Mouse (Mus musculus): ENCODE data around the gene Fam189a1. TPM values are rescaled to one million over a fixed set of nuclear protein-coding genes. Genes with fewer than 3 reads are reported as not detected.
A peak's percentile ranks its signal among the peaks of the same experiment; 100 is the strongest.

Fam189a1 gene
- polyA plus RNA-seq (2016; fragmentation: Nextera tagmentation; extraction: Ambion mirVana) = 1.3 and 2.7 TPM in 2 replicates

GRCm38 (mm10) chr7:65156514-65156911 is at the start of gene Fam189a1:
TSS of gene Fam189a1 (minus strand) at chr7:65156570.
- H3K36me3 ChIP-seq = no peaks in the 10 kb centered on the region
- peaks cover 58% of the 10 kb centered on the region for H3K27me3 ChIP-seq (ENCODE audit: low read depth, poor library complexity, severe bottlenecking)
- peak; percentile 73 for DNase-seq (ENCODE audit: low spot score)
- peaks cover 32% of the 10 kb centered on the region for H3K4me1 ChIP-seq
- peak within 1 kb of the TSS; percentile 76 for H3K4me3 ChIP-seq
- 5% methylated on average over 50 of the region's 50 CpGs for WGBS
- H3K27ac ChIP-seq (replicated peaks) = peak within 1 kb of the TSS; percentile 82
- no peaks in the 10 kb centered on the region for H3K9me3 ChIP-seq (replicated peaks)

DNA sequence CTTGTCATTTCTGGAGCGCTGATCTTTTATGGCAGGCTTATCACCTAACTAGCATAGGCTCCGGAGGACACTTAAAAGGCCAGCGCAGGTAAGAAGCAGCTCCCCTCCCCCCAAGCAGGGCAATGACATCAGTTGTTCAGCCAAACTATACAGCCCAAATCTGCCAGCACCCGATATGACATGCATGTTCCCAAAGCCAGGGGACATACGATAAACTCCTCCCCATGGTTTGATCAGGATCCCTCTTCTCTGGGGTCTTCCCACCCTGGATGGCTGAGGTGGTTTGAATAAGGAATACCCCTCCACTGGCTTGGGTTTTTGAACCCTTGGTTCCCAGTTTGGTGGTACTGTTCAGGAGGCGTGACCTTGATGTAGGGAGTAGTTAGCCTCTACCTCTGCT is 49.7 kb upstream of the Fam189a1 start:
- 90% methylated on average over 6 of the region's 6 CpGs for WGBS
- no peak overlapping the region for H3K4me3 ChIP-seq

GRCm38 (mm10) chr7:65202719-65203118 is 46.3 kb upstream of the Fam189a1 start:
- Histone ChIP-seq H3K27me3 (ENCODE audit: low read depth, poor library complexity, severe bottlenecking) (no peaks in the 10 kb centered on the region), H3K4me3 (no peak overlapping the region), H3K9me3 (replicated peaks) (peaks cover 16% of the 10 kb centered on the region; the same call in 1 of the 2 replicates), H3K4me1 (no peaks in the 10 kb centered on the region), H3K36me3 (no peaks in the 10 kb centered on the region), H3K27ac (replicated peaks) (peak overlapping the region; percentile 55)
- DNase-seq (ENCODE audit: low spot score) = no peak
- 82% methylated on average over 10 of the region's 10 CpGs for WGBS

More for the DNA sequence above, 49.7 kb upstream of the Fam189a1 start:
- H3K36me3 ChIP-seq = no peaks in the 10 kb centered on the region
- no peaks in the 10 kb centered on the region for H3K27me3 ChIP-seq (ENCODE audit: low read depth, poor library complexity, severe bottlenecking)
- no peaks in the 10 kb centered on the region for H3K4me1 ChIP-seq
- no peak overlapping the region for H3K27ac ChIP-seq (replicated peaks)
- peaks cover 9% of the 10 kb centered on the region; the same call in 1 of the 2 replicates for H3K9me3 ChIP-seq (replicated peaks)
- no peak for DNase-seq (ENCODE audit: low spot score)

- Histone ChIP-seq H3K27me3 (ENCODE audit: low read depth, poor library complexity, severe bottlenecking) (no peaks in the 10 kb centered on the region), H3K36me3 (no peaks in the 10 kb centered on the region), H3K27ac (replicated peaks) (no peak overlapping the region), H3K9me3 (replicated peaks) (no peaks in the 10 kb centered on the region), H3K4me1 (no peaks in the 10 kb centered on the region; the same call in 1 of the 2 replicates), H3K4me3 (no peak overlapping the region)
- 67% methylated on average over 5 of the region's 5 CpGs for WGBS
- peak; percentile 22 for DNase-seq (ENCODE audit: low spot score)
Observed at GRCm38 (mm10) chr7:65180694-65181093, 24.3 kb upstream of the Fam189a1 start.

DNA sequence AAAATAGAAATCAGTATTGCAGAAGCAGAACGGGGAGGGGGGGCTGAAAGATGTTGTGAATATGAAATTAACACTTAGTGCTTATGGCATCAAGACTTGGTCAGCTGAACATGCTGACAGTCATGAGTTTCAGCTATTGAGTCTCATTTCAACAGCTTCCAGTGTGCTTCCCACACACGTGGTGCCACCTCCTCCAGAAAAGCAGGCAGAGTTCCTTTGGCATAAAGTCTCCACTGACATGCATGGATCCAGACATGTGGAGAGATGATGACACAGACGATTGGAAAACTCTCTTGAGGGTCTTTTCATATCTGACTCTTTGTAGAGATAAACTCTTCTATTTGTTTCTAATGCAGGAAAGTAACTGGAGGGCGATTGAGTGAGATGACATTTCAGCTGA is 14.4 kb upstream of the Fam189a1 start:
- no peaks in the 10 kb centered on the region for H3K27me3 ChIP-seq (ENCODE audit: low read depth, poor library complexity, severe bottlenecking)
- H3K4me1 ChIP-seq = no peaks in the 10 kb centered on the region
- DNase-seq (ENCODE audit: low spot score) = no peak
- no peaks in the 10 kb centered on the region for H3K9me3 ChIP-seq (replicated peaks)
- no peak overlapping the region for H3K4me3 ChIP-seq
- no peaks in the 10 kb centered on the region for H3K36me3 ChIP-seq
- 82% methylated on average over 4 of the region's 4 CpGs for WGBS
- no peak overlapping the region for H3K27ac ChIP-seq (replicated peaks)

DNA sequence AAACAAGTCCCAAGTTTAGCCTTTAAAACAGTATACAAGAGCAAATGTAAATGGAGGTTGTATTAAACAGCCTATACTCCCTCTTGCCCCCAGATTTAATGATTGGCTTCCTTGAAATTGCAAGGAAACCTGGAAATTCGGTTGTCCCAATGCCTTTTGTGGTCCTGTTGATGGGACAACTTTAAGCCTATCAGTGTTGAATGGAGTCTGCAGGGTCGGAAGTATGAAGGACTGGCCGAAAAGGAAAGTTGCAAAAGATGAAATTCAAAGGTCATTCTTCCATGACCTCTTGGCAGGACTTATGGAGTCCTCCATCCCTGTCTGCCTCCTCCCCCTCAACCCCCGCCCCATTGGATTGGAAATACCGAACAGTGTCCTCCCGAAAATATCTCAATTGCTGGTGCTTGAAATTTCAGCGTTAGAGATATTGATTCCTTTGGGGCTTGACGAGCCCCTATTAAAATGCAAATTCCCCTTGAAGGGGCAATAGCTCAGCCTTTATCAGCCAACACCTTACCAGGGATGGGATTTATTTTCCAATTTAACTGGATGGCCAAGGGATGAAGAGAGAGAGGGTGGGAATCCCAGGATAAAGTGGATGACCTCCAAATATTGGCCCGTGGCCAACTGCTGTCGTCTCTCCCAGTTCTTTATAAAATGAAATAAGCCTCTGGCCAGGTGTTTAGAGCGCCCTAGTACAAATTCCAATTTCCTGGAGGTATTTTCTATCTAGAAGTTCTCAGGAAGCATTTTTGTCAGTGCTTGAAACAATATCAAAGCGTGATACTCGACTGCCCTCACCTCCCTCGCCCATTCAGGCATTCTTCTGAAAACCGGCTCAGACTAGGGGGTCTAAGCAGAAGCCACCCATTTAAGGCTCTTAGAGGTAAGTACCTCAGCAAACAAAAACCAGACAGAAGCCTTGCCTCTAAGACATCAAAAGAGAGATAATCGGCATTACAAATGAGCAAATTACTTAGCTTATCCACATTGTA is 958 bp upstream of the Fam189a1 start:
- Histone ChIP-seq H3K4me1 (peaks cover 32% of the 10 kb centered on the region), H3K36me3 (no peaks in the 10 kb centered on the region), H3K4me3 (peak overlapping the region; percentile 76), H3K9me3 (replicated peaks) (no peaks in the 10 kb centered on the region), H3K27ac (replicated peaks) (peak overlapping the region; percentile 82; the same call in 1 of the 2 replicates), H3K27me3 (ENCODE audit: low read depth, poor library complexity, severe bottlenecking) (peaks cover 58% of the 10 kb centered on the region)
- whole genome bisulfite sequencing = 9% methylated on average over 16 of the region's 16 CpGs
- DNase-seq (ENCODE audit: low spot score) = peak; percentile 22

- Histone ChIP-seq H3K4me1 (peaks cover 32% of the 10 kb centered on the region), H3K4me3 (peak overlapping the region; percentile 76), H3K9me3 (replicated peaks) (no peaks in the 10 kb centered on the region), H3K27ac (replicated peaks) (peak overlapping the region; percentile 82), H3K27me3 (ENCODE audit: low read depth, poor library complexity, severe bottlenecking) (peaks cover 58% of the 10 kb centered on the region), H3K36me3 (no peaks in the 10 kb centered on the region)
- WGBS = under 1% methylated on average over 122 of the region's 122 CpGs
- DNase-seq (ENCODE audit: low spot score) = peak; percentile 78
Observed at GRCm38 (mm10) chr7:65155628-65156513, 499 bp downstream of the Fam189a1 start.

DNA sequence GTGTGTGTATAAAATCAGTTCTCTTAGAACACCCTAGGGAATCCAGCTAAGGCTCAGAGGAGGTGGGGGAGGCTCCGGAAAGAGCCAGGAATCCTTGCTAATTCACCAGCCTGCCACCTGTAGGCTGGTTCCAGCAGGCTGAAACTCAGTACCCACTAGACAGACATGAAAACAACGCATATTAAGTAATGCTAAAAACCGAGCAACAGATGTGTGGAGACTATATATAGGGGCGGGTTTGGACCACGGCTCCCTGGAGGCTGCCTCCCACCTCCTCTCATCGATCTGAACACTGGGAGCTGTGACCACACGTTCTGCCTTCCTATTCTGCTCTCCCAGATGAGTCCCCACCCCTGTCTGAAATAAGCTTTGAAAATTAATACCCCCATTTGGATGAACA is 1.8 kb downstream of the Fam189a1 start:
- WGBS = 15% methylated on average over 7 of the region's 7 CpGs
- DNase-seq (ENCODE audit: low spot score) = peak; percentile 22

GRCm38 (mm10) chr7:65153846-65154245 is 2.5 kb downstream of the Fam189a1 start:
- Histone ChIP-seq H3K9me3 (replicated peaks) (no peaks in the 10 kb centered on the region), H3K27me3 (ENCODE audit: low read depth, poor library complexity, severe bottlenecking) (peaks cover 51% of the 10 kb centered on the region), H3K27ac (replicated peaks) (no peak overlapping the region), H3K4me1 (peaks cover 32% of the 10 kb centered on the region), H3K4me3 (no peak overlapping the region), H3K36me3 (no peaks in the 10 kb centered on the region)
- no peak for DNase-seq (ENCODE audit: low spot score)
- 77% methylated on average over 7 of the region's 7 CpGs for WGBS

More for the DNA sequence above, 1.8 kb downstream of the Fam189a1 start:
- no peaks in the 10 kb centered on the region for H3K36me3 ChIP-seq
- H3K27me3 ChIP-seq (ENCODE audit: low read depth, poor library complexity, severe bottlenecking) = peaks cover 58% of the 10 kb centered on the region
- peak overlapping the region; percentile 76; the same call in 1 of the 2 replicates for H3K4me3 ChIP-seq
- no peaks in the 10 kb centered on the region for H3K9me3 ChIP-seq (replicated peaks)
- H3K4me1 ChIP-seq = peaks cover 32% of the 10 kb centered on the region
- H3K27ac ChIP-seq (replicated peaks) = no peak overlapping the region

GRCm38 (mm10) chr7:65151526-65151925 is 4.8 kb downstream of the Fam189a1 start:
- no peaks in the 10 kb centered on the region for H3K9me3 ChIP-seq (replicated peaks)
- H3K4me3 ChIP-seq = no peak overlapping the region
- WGBS = 90% methylated on average over 7 of the region's 7 CpGs
- DNase-seq (ENCODE audit: low spot score) = no peak
- H3K27me3 ChIP-seq (ENCODE audit: low read depth, poor library complexity, severe bottlenecking) = peaks cover 28% of the 10 kb centered on the region
- no peaks in the 10 kb centered on the region for H3K36me3 ChIP-seq
- peaks cover 15% of the 10 kb centered on the region for H3K4me1 ChIP-seq
- no peak overlapping the region for H3K27ac ChIP-seq (replicated peaks)

GRCm38 (mm10) chr7:65149040-65149439 is 7.3 kb downstream of the Fam189a1 start:
- no peaks in the 10 kb centered on the region for H3K9me3 ChIP-seq (replicated peaks)
- WGBS = 93% methylated on average over 9 of the region's 9 CpGs
- H3K4me3 ChIP-seq = no peak overlapping the region
- H3K4me1 ChIP-seq = peaks cover 6% of the 10 kb centered on the region
- no peaks in the 10 kb centered on the region for H3K36me3 ChIP-seq
- no peak for DNase-seq (ENCODE audit: low spot score)
- peaks cover 8% of the 10 kb centered on the region; the same call in 1 of the 2 replicates for H3K27me3 ChIP-seq (ENCODE audit: low read depth, poor library complexity, severe bottlenecking)
- no peak overlapping the region for H3K27ac ChIP-seq (replicated peaks)

DNA sequence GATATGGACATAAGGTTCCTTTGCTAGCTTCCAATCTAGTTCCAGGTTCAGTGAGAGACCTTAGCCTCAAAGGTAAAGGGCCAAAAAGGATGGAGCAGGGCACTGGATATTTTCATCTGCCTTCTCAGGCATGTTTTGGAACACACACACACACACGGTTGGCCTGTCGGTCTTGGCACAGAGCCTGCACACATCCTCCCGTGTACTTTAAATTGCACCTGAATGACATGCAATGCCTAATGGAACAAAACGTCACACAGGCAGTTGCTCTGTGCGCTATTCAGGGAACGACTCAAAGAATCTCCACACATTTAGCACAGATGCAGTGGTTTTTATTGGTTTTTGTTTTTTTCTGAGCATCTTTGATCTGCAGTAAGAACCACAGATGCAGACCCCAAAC is 11.5 kb downstream of the Fam189a1 start:
- DNase-seq (ENCODE audit: low spot score) = no peak
- H3K27ac ChIP-seq (replicated peaks) = no peak overlapping the region
- H3K4me1 ChIP-seq = peaks cover 6% of the 10 kb centered on the region
- no peaks in the 10 kb centered on the region for H3K27me3 ChIP-seq (ENCODE audit: low read depth, poor library complexity, severe bottlenecking)
- H3K36me3 ChIP-seq = no peaks in the 10 kb centered on the region
- H3K4me3 ChIP-seq = no peak overlapping the region
- no peaks in the 10 kb centered on the region for H3K9me3 ChIP-seq (replicated peaks)
- 63% methylated on average over 6 of the region's 6 CpGs for WGBS
